Mouse (Mus musculus) kidney, postnatal 0 days (tissue): ENCODE data around the gene Gm49383. TPM values are rescaled to one million over a fixed set of nuclear protein-coding genes. Genes with fewer than 3 reads are reported as not detected.

Experiments used
- ATAC-seq: fragments of 200-750 bp; cut with Nextera tagmentation; replicated peaks from 2 replicates; pipeline ENCODE4 v1.8.0; 2017; ENCODE audit warnings: low read depth, moderate number of reproducible peaks, moderate TSS enrichment, moderate library complexity; ENCODE audit not compliant: low FRiP score
- DNase-seq: peaks from one replicate; pipeline ENCODE4 v3.0.0-alpha.2; 2016; ENCODE audit warnings: low spot score
- H3K27ac ChIP-seq: fragments of 300-500 bp; sonication (generic); 2 replicates; pipeline ENCODE4 v1.5.1; 2014; ENCODE audit warnings: mild to moderate bottlenecking
- H3K27me3 ChIP-seq: fragments of 300-500 bp; sonication (generic); 2 replicates; pipeline ENCODE4 v1.6.1; 2014; ENCODE audit warnings: low read length, mixed read lengths; ENCODE audit not compliant: insufficient read depth
- H3K36me3 ChIP-seq: fragments of 300-500 bp; sonication (generic); 2 replicates; pipeline ENCODE4 v1.6.1; 2014; ENCODE audit warnings: low read length, mixed read lengths; ENCODE audit not compliant: insufficient read depth
- H3K4me1 ChIP-seq: fragments of 300-500 bp; sonication (generic); replicated peaks from 2 replicates; pipeline ENCODE4 v1.6.1; 2014; ENCODE audit warnings: antibody characterized with exemption, low read length, mixed read lengths; ENCODE audit not compliant: insufficient read depth
- H3K4me2 ChIP-seq: fragments of 300-500 bp; sonication (generic); 2 replicates; pipeline ENCODE4 v1.6.1; 2014; ENCODE audit warnings: mild to moderate bottlenecking, low read length, moderate library complexity, mixed read lengths
- H3K4me3 ChIP-seq: fragments of 300-500 bp; sonication (generic); replicated peaks from 2 replicates; pipeline ENCODE4 v1.5.1; 2014; ENCODE audit warnings: low read depth, low read length
- H3K9ac ChIP-seq: fragments of 300-500 bp; sonication (generic); 2 replicates; pipeline ENCODE4 v1.6.1; 2014; ENCODE audit warnings: low read depth, low read length
- H3K9me3 ChIP-seq: fragments of 300-500 bp; sonication (generic); replicated peaks from 2 replicates; pipeline ENCODE4 v1.6.1; 2016; ENCODE audit warnings: low read length, inconsistent platforms, mixed read lengths
- CTCF ChIP-seq: IDR thresholded peaks from 2 replicates; pipeline ENCODE4 v1.5.1; 2016; ENCODE audit warnings: antibody characterized with exemption, low read depth, mild to moderate bottlenecking, moderate library complexity
- WGBS: fragments of 180-500 bp; shearing (Covaris S2); extraction: QIAGEN DNeasy Blood & Tissue Kit; methylation state at CpG from one replicate; pipeline ENCODE4 v1.1.7; 2014; 5-methylcytosine and 5-hydroxymethylcytosine counted together
- polyA plus RNA-seq: library from polyadenylated mRNA; unstranded; fragments of >200 nt; fragmentation: Nextera tagmentation; extraction: Ambion mirVana; gene quantifications from 2 replicates; pipeline ENCODE4 v1.2.1, GENCODE M21; 2015

The Gm49383 gene
- polyA plus RNA-seq, 1 experiment from 2014 or later, result 15.2 TPM

DNA sequence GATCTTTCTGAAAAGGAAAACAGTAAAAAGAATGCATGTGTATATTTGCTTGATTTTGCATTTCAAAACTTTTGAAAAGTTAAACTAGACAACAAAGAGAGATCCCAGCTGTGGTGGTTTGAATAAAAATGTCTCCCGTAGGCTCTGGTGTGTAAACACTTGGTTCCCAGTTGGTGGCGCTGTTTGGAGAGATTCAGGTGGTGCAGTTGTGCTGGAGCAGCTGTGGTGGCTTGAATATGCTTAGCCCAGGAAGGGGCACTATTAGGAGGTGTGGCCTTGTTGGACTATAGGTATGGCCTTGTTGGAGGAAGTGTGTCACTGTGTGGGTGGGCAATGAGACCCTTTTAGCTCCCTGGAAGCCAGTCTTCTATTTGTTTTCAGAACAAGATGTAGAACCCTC is 32.3 kb upstream of the Gm49383 start:
- no peaks in the 10 kb centered on the region for H3K36me3 ChIP-seq
- WGBS, result 70% methylated on average over 2 of the region's 2 CpGs
- no peak overlapping the region for H3K4me2 ChIP-seq
- no peaks in the 10 kb centered on the region for H3K27me3 ChIP-seq
- H3K9me3 ChIP-seq, result no peaks in the 10 kb centered on the region
- no peak overlapping the region for H3K27ac ChIP-seq
- H3K9ac ChIP-seq, result no peak overlapping the region
- peak; percentile 50 for DNase-seq
- peak; percentile 54 for TF ChIP-seq CTCF
- no peak overlapping the region for H3K4me3 ChIP-seq
- no peak for ATAC-seq
- 0 out of 2 replicates have a peak, but pooled peaks cover 3% of the 10 kb centered on the region for H3K4me1 ChIP-seq

DNA sequence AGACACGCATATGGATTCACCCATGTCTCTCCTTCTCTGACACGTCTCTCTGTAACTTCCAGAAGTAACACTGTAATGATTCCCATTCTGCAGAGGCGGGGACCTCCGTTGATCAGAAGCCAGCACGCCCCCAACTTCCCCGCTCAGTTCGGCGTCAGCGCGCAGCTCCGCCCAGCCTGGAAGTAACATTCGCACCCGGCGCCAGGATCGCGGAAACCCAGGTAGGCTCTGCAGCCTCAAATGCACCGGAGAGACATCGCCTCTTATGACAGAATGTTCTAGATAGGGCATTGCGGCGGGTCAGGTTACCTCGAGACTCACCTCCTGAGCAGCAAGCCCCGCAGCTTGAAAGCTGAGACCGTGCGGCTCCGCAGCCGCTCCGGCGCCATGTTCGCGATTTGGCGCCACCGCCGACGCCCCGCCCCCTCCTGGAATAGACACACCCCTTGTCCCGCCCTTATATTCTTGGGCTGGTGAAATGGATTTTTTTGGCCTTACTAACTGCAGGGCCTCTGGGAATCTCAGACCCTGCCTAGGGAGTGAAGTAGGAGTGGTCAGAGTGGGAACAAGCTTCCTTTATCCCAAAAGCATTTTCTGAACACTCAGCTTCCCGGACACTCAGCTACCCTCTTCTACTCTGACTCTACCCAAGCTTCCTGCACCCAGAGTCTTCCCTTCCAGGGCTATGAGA is 31.0 kb upstream of the Gm49383 start, which contains the start of gene Pole2:
Pole2 (minus strand) TSS at position 420 of the 691 bp plus-strand sequence.
- Histone ChIP-seq H3K9ac (peak within 1 kb of the TSS; percentile 63), H3K4me3 (peak within 1 kb of the TSS; percentile 74), H3K27ac (peak within 1 kb of the TSS; percentile 80), H3K36me3 (no peaks in the 10 kb centered on the region), H3K27me3 (no peaks in the 10 kb centered on the region), H3K9me3 (no peaks in the 10 kb centered on the region), H3K4me1 (0 out of 2 replicates have a peak, but pooled peaks cover 3% of the 10 kb centered on the region), H3K4me2 (peak within 1 kb of the TSS; percentile 50)
- TF ChIP-seq CTCF, result peak; percentile 27; the same call in 1 of the 2 replicates
- ATAC-seq (peak; percentile 93), DNase-seq (peak; percentile 95)
- under 1% methylated on average over 37 of the region's 37 CpGs for WGBS

DNA sequence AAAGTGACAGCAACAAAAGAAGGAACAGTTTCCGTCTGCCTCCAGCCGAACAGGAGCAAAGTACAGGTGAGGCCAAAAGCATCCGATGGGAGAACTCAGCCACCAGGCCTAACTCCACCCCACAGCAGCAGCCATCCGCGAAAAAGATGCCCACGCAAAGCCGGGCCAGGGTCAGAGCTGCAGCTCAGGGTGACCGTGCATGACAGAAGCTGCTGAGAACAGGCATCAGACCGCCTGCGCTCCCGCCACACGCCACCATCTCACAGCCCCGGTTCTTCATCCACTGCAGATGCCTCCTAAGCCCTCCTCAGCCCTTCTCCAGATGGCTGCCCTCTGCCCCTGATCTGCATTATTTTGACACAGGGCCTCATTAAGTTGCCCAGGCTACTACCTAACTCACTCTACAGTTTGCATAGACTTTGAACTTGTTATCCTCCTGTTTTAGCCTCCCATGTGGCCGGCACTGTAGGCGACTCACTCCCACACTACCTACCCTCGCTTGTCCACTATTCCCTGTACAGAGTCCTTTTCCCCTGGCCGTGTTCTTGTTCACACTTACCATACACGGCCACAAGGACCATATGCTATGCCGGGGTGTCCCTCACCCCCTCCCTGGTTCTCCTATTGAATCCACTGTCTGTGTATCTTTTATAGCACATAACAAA is 23.8 kb upstream of the Gm49383 start:
- TF ChIP-seq CTCF, result no peak
- DNase-seq, result peak; percentile 40
- H3K4me2 ChIP-seq, result no peak overlapping the region
- peak; percentile 80 for ATAC-seq
- H3K9me3 ChIP-seq, result no peaks in the 10 kb centered on the region
- no peak overlapping the region; the same call in 1 of the 2 replicates for H3K27ac ChIP-seq
- no peak overlapping the region for H3K4me3 ChIP-seq
- H3K36me3 ChIP-seq, result 0 out of 2 replicates have a peak, but pooled peaks cover 8% of the 10 kb centered on the region
- H3K4me1 ChIP-seq, result no peaks in the 10 kb centered on the region
- no peaks in the 10 kb centered on the region for H3K27me3 ChIP-seq
- 59% methylated on average over 19 of the region's 19 CpGs for WGBS
- H3K9ac ChIP-seq, result no peak overlapping the region

DNA sequence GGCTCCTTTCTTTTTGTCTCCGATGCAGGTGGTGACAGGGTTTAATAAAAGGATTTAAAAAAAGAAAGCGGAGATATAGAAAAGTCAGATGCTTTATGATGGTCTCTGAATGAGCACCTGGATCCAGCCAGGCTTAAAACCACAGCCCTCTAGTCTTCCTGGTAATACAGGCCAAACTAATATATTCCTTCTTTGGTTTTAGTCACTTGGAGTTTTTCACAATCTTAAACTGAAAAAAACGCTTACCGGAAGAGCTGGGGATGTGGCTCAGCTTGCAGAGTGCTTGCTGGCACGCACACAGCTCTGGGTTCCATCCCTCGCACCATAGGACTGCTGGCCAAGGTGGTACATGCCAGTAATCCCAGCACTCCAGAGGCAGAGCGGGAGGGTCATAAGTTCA is 19.7 kb upstream of the Gm49383 start:
- no peaks in the 10 kb centered on the region for H3K4me1 ChIP-seq
- TF ChIP-seq CTCF, result no peak
- H3K36me3 ChIP-seq, result peaks cover 18% of the 10 kb centered on the region; the same call in 1 of the 2 replicates
- H3K9ac ChIP-seq, result no peak overlapping the region
- H3K4me2 ChIP-seq, result no peak overlapping the region
- ATAC-seq (no peak), DNase-seq (no peak)
- no peak overlapping the region for H3K27ac ChIP-seq
- H3K4me3 ChIP-seq, result no peak overlapping the region
- WGBS, result 93% methylated on average over 7 of the region's 7 CpGs
- no peaks in the 10 kb centered on the region for H3K9me3 ChIP-seq
- H3K27me3 ChIP-seq, result no peaks in the 10 kb centered on the region

DNA sequence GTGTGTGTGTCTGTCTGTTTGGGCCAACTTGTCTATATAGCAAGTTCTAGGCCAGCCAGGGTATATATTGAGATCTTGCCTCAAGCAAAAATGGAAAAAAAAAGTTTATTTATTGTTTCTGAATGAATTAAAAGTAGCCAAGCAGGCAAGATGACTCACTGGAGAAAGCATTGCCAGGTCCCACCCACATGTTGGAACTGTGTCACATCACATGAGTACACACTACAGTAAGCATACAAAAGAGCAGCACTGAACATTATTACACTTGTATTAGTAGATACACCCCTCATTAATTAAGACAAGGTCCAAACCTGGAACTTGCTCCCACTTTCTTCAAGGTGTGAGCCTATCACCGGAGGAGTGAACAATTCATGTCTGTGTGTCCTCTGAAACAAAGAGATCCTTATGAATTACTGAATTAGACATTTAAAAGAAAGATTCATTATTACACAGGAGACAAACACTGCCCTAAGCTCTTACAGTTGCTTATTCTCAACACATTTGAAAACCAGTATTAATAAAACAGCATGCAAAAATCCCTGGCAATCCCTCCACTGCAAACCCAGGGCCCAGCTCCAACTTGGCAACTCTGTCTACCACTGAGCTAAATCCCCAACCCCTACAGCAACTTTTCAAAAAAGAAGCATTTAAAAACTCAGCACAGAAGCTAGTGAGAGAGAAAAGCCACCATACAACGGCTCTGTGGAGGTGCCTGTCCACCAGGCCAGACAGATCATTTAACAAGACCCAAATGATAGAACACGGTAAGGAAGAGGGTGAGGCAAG is 18.3 kb upstream of the Gm49383 start:
- no peak overlapping the region for H3K27ac ChIP-seq
- 93% methylated on average over 3 of the region's 3 CpGs for WGBS
- H3K27me3 ChIP-seq, result no peaks in the 10 kb centered on the region
- H3K4me1 ChIP-seq, result no peaks in the 10 kb centered on the region
- TF ChIP-seq CTCF, result no peak
- ATAC-seq (no peak), DNase-seq (no peak)
- H3K9ac ChIP-seq, result no peak overlapping the region
- H3K4me2 ChIP-seq, result no peak overlapping the region
- H3K9me3 ChIP-seq, result no peaks in the 10 kb centered on the region
- peaks cover 18% of the 10 kb centered on the region; the same call in 1 of the 2 replicates for H3K36me3 ChIP-seq
- no peak overlapping the region for H3K4me3 ChIP-seq

DNA sequence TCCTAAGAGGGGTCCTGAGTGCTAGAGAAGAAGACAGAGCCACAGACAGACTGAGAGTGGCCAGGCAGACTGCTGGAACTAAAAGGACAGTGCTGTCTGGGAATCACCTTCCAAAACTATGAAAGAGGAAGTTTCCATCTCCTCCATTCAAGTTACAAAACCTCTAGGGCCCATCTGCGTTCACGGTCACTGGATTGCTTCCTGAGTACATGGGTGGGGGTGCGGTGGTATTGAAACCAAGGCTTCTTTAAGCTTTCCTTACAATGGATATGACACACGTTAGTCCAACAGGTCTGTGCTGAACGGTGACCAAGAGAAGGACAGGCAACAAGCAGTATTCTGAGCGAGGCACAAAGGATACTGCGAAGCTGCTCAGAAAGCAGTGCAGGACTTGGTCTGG is 17.5 kb upstream of the Gm49383 start:
- no peak for TF ChIP-seq CTCF
- H3K4me1 ChIP-seq, result no peaks in the 10 kb centered on the region
- no peak overlapping the region for H3K4me3 ChIP-seq
- peaks cover 17% of the 10 kb centered on the region; the same call in 1 of the 2 replicates for H3K36me3 ChIP-seq
- no peaks in the 10 kb centered on the region for H3K9me3 ChIP-seq
- no peak overlapping the region for H3K9ac ChIP-seq
- no peaks in the 10 kb centered on the region for H3K27me3 ChIP-seq
- DNase-seq, result no peak
- no peak overlapping the region for H3K27ac ChIP-seq
- no peak for ATAC-seq
- H3K4me2 ChIP-seq, result no peak overlapping the region
- WGBS, result 89% methylated on average over 7 of the region's 7 CpGs
